Mouse (Mus musculus) CD4-positive naive resting alpha-beta T cell, adult 76 days (primary cell): ENCODE data around the gene Sfn. TPM values are rescaled to one million over a fixed set of nuclear protein-coding genes. Genes with fewer than 3 reads are reported as not detected.

Source experiments
- total RNA-seq: library from RNA; stranded (reverse); gene quantifications from one replicate; pipeline ENCODE4 v1.2.4, GENCODE M21; 2023

Sfn gene
- total RNA-seq, result 60.9 TPM

GRCm38 (mm10) chr4:133601721-133602218 is at the start of gene Sfn:
Sfn (minus strand) TSS chr4:133602168.

GRCm38 (mm10) chr4:133649989-133650699 is 48.2 kb upstream of the Sfn start, which contains the start of gene Zdhhc18:
Zdhhc18 (minus strand) TSS chr4:133650154.

GRCm38 (mm10) chr4:133584059-133584951 is 17.7 kb downstream of the Sfn start, which contains the start of gene Gpn2:
Gpn2 (plus strand) TSS chr4:133584362.

GRCm38 (mm10) chr4:133574070-133574842 is 27.7 kb downstream of the Sfn start, which contains the start of gene Gpatch3:
Gpatch3 (plus strand) TSS chr4:133574745.

GRCm38 (mm10) chr4:133552768-133553447 is 49.1 kb downstream of the Sfn start, which contains the start of gene Nr0b2:
Nr0b2 (plus strand) TSS chr4:133553376.

Other genes with a start within 250 kb of the Sfn start
- 32.1 TPM for gene Wdtc1, start 248.7 kb downstream of the Sfn start, total RNA-seq
- 49.9 TPM for gene Slc9a1, start 232.5 kb downstream of the Sfn start, total RNA-seq
- gene Tent5b, start 122.0 kb downstream of the Sfn start, total RNA-seq, result not detected
- 0.91 TPM for gene Trnp1, start 103.6 kb downstream of the Sfn start, total RNA-seq
- gene Kdf1, start 83.2 kb downstream of the Sfn start, total RNA-seq, result 0.53 TPM
- gene Nudc, start 56.2 kb downstream of the Sfn start, total RNA-seq, result 77.9 TPM
- not detected for gene Nr0b2, start 48.8 kb downstream of the Sfn start, total RNA-seq
- gene Gpatch3, start 27.4 kb downstream of the Sfn start, total RNA-seq, result 30.0 TPM
- gene Gpn2, start 17.8 kb downstream of the Sfn start, total RNA-seq, result 21.9 TPM
- 240 TPM for gene Zdhhc18, start 48.0 kb upstream of the Sfn start, total RNA-seq
- gene Pigv, start 70.5 kb upstream of the Sfn start, total RNA-seq, result 13.4 TPM
- gene Arid1a, start 154.6 kb upstream of the Sfn start, total RNA-seq, result 304 TPM